Mouse (Mus musculus) cerebellum, adult 2 months (tissue): ENCODE results near the gene Tff2.

Experiments used
- CTCF ChIP-seq: fragments of 200-500 bp; IDR thresholded peaks from 2 replicates; pipeline ENCODE4 v1.5.1; 2011; ENCODE audit warnings: low read depth, mild to moderate bottlenecking, control low read depth, low read length, moderate library complexity, borderline replicate concordance; ENCODE audit not compliant: insufficient read depth
- POLR2A ChIP-seq: fragments of 200-500 bp; IDR thresholded peaks from 2 replicates; pipeline ENCODE4 v1.6.1; 2011; ENCODE audit warnings: low read length, control low read depth, borderline replicate concordance; ENCODE audit not compliant: insufficient read depth

- no peak for TF ChIP-seq POLR2A
- TF ChIP-seq CTCF = no peak
Measured at GRCm38 (mm10) chr17:31184269-31184990, 40.3 kb upstream of the Tff2 start.
